Mouse (Mus musculus) bone marrow, adult 2 months (tissue): Measurements from ENCODE around the gene Foxn4.

ENCODE experiments used
- CTCF ChIP-seq: fragments of 200-500 bp; IDR thresholded peaks from 2 replicates; pipeline ENCODE4 v1.5.1; 2011; ENCODE audit warnings: low read length, control low read depth; ENCODE audit not compliant: control insufficient read depth, insufficient read depth
- POLR2A ChIP-seq: fragments of 200-500 bp; IDR thresholded peaks from 2 replicates; pipeline ENCODE4 v1.6.1; 2011; ENCODE audit warnings: low read depth, mild to moderate bottlenecking, control low read depth, low read length, borderline replicate concordance; ENCODE audit not compliant: control insufficient read depth

GRCm38 (mm10) chr5:114286102-114286501 is 12.5 kb upstream of the Foxn4 start:
- TF ChIP-seq CTCF (peak; percentile 41; the same call in 1 of the 2 replicates), POLR2A (no peak)
